Mouse (Mus musculus) layer of hippocampus, adult 6 months (tissue): Measurements from ENCODE around the gene Usp53. TPM values are rescaled to one million over a fixed set of nuclear protein-coding genes. Genes with fewer than 3 reads are reported as not detected.

Experiments used
- long read RNA-seq, 2 experiments: library from polyadenylated mRNA; unstranded; transcript quantifications; one replicate each; pipeline ENCODE4 v2.0.0; 2019 to 2020
- microRNA-seq: library from miRNA; unstranded; fragments of <30 nt; microRNA quantifications from one replicate; pipeline ENCODE4 v1.2.0, GENCODE M21; 2020
- polyA plus RNA-seq: library from polyadenylated mRNA; unstranded; fragments of <200 nt; fragmentation: Nextera tagmentation; gene quantifications from 2 replicates; pipeline ENCODE4 v1.2.3, GENCODE M21; 2021

Usp53 gene
- 6.1 and 7.0 TPM in 2 replicates for polyA plus RNA-seq
- long read RNA-seq, experiment 1, partial matches to known transcripts, result 3 of 5 reads
- long read RNA-seq, experiment 1, other reads (novel, unspliced or antisense), result 2 of 5 reads
- long read RNA-seq, experiment 2, full-length matches to known transcripts, result 7 of 18 reads
- long read RNA-seq, experiment 2, partial matches to known transcripts, result 4 of 18 reads
- long read RNA-seq, experiment 2, other reads (novel, unspliced or antisense), result 7 of 18 reads

DNA sequence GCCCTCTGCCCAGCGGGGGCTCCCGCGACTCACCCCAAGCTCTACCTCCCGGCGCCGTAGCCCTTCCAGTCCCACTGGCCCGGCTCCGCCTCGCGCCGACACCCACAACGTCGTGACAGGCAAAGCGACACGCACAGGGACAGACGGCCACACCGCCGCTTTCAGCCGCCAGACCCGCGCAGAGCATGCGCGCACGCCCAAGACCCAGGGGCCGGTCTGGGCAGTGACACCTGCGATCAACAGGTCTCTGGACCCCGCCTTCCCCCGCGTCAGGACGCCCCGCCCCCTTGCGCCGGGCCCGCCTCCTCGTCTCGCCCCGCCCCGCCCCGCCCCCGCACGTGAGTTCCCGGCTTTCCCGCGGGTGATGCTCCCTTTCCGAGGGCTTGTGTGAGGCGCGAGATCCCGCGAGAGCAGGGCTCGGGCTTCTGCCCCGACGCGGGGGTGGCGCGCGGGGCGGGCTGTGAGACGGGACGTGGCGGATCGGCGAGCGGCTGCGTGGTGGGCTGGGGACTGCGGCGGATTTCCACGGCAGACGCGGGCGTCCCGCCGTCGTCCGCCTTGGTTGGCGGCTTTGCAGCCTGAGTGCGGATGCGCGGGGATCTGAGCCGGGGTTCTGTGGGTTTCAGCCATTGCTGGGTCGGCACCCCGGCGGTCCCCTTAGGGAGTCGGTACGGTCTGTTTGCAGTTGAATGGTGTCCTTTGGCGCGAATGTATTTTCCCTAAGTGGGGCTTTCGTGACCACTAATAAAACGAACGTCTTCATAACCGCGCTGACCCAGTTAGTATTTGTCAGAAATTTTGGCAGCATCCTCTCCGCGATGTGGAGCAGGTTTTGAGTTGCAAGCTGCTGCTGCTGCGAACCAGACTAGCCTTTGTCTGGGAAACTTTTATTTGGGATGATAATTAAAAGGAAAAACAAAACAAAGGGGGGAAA lies at the start of gene Usp53:
Gene Usp53 (minus strand): TSS at position 262 of the 934 bp plus-strand sequence.

GRCm38 (mm10) chr3:122924009-122924914 lies 60.0 kb downstream of the Usp53 start, which contains the start of gene 1810037I17Rik:
1810037I17Rik (plus strand) TSS chr3:122924203.

GRCm38 (mm10) chr3:122919260-122919659 lies 65.0 kb downstream of the Usp53 start, which contains the start of gene Gm10959:
Gm10959 (minus strand) TSS chr3:122919360.

DNA sequence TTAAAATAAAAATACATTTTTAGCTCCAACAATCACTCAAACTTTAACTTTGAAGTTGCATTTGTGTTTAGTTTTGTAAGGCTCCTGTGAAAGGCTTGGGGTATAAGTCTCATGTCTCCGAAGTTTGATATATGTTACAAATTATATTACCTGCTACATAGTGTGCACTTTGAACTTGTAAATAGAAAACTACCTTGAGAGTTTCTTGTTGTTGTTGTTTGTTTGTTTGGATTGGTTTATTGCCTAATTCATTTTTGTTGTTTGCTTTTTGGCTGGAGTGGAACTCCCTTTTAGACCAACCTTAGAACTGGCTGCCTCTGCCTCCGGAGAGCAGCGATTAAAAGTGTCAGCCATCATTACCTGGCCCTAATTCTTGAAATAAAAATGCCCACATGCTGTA lies 89.5 kb downstream of the Usp53 start, which contains the start of gene Fabp2:
Gene Fabp2 (plus strand): TSS at position 301 of the 400 bp plus-strand sequence.

Small RNA genes within 50 kb of the gene (microRNA-seq; reads per million reads assigned to microRNA genes)
- gene Gm22066, result not detected

Other genes starting within 250 kb of the Usp53 start
- not detected in 2 replicates for gene Fabp2, start 89.4 kb downstream of the Usp53 start, polyA plus RNA-seq
- not detected in 2 replicates for gene Gm10959, start 65.2 kb downstream of the Usp53 start, polyA plus RNA-seq
- gene 1810037I17Rik, start 60.3 kb downstream of the Usp53 start, polyA plus RNA-seq, result 160 and 194 TPM in 2 replicates
- gene Myoz2, start 50.5 kb upstream of the Usp53 start, polyA plus RNA-seq, result 0.54 and 0.95 TPM in 2 replicates